Mouse (Mus musculus) lung, embryonic 14.5 days (tissue): ENCODE data around the gene Dock1. TPM values are rescaled to one million over a fixed set of nuclear protein-coding genes. Genes with fewer than 3 reads are reported as not detected.

Source experiments
- ATAC-seq: fragments of 200-750 bp; cut with Nextera tagmentation; 2 replicates; pipeline ENCODE4 v1.8.0; 2017; ENCODE audit warnings: mild to moderate bottlenecking, moderate TSS enrichment, moderate library complexity; ENCODE audit not compliant: insufficient read depth
- DNase-seq: peaks from one replicate; pipeline ENCODE4 v3.0.0-alpha.2; 2015
- H3K27ac ChIP-seq: fragments of 300-500 bp; sonication (generic); 2 replicates; pipeline ENCODE4 v1.5.1; 2014; ENCODE audit warnings: low read depth, mild to moderate bottlenecking, moderate library complexity
- H3K27me3 ChIP-seq: fragments of 300-500 bp; sonication (generic); 2 replicates; pipeline ENCODE4 v1.6.1; 2014; ENCODE audit warnings: low read length, control low read depth; ENCODE audit not compliant: insufficient read depth
- H3K36me3 ChIP-seq: fragments of 300-500 bp; sonication (generic); 2 replicates; pipeline ENCODE4 v1.6.1; 2014; ENCODE audit warnings: control low read depth; ENCODE audit not compliant: insufficient read depth
- H3K4me1 ChIP-seq: fragments of 300-500 bp; sonication (generic); 2 replicates; pipeline ENCODE4 v1.6.1; 2014; ENCODE audit warnings: antibody characterized with exemption, control low read depth; ENCODE audit not compliant: insufficient read depth
- H3K4me2 ChIP-seq: fragments of 300-500 bp; sonication (generic); 2 replicates; pipeline ENCODE4 v1.6.1; 2014; ENCODE audit warnings: mild to moderate bottlenecking
- H3K4me3 ChIP-seq: fragments of 300-500 bp; sonication (generic); 2 replicates; pipeline ENCODE4 v1.5.1; 2014; ENCODE audit warnings: low read depth, low read length
- H3K9ac ChIP-seq: fragments of 300-500 bp; sonication (generic); 2 replicates; pipeline ENCODE4 v1.6.1; 2014
- H3K9me3 ChIP-seq: fragments of 300-500 bp; sonication (generic); 2 replicates; pipeline ENCODE4 v1.6.1; 2016; ENCODE audit warnings: low read depth, low read length, control low read depth
- CTCF ChIP-seq: IDR thresholded peaks from 2 replicates; pipeline ENCODE4 v1.5.1; 2016; ENCODE audit warnings: antibody characterized with exemption, low read depth
- WGBS: fragments of 180-500 bp; shearing (Covaris S2); extraction: QIAGEN DNeasy Blood & Tissue Kit; methylation state at CpG from one replicate; pipeline ENCODE4 v1.1.7; 2014; 5-methylcytosine and 5-hydroxymethylcytosine counted together
- polyA plus RNA-seq: library from polyadenylated mRNA; unstranded; fragments of >200 nt; fragmentation: Nextera tagmentation; extraction: Ambion mirVana; gene quantifications from 2 replicates; pipeline ENCODE4 v1.2.1, GENCODE M21; 2014

Dock1 gene
- polyA plus RNA-seq, 1 experiment from 2014 or later = 57.3 TPM

DNA sequence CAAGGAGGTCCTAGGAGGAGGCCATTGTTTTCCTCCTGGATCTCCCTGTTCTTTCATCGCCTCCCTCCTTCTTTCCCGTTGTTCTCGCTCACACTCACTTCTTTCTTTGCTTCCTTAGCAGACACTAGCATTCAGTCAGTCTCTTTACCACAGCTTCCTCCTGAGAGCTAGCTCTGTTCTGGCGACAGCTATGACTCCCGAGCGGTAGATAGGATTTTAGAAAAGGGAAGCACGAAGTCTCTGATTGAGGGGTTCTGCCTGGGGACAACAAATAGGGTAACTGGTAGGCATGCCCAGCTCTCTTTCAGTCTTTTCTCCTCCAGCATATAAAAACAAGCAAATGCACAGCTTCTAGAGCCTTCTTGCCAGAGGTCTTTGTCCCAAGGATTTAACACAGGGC lies 350.3 kb downstream of the Dock1 start:
- 0 out of 2 replicates have a peak, but pooled peaks cover 3% of the 10 kb centered on the region for H3K36me3 ChIP-seq
- H3K4me2 ChIP-seq = no peak overlapping the region
- DNase-seq (no peak), ATAC-seq (no peak)
- H3K4me3 ChIP-seq = no peak overlapping the region
- WGBS = 73% methylated on average over 7 of the region's 7 CpGs
- no peaks in the 10 kb centered on the region for H3K4me1 ChIP-seq
- no peaks in the 10 kb centered on the region for H3K9me3 ChIP-seq
- H3K9ac ChIP-seq = no peak overlapping the region
- no peak for TF ChIP-seq CTCF
- H3K27ac ChIP-seq = no peak overlapping the region
- no peaks in the 10 kb centered on the region for H3K27me3 ChIP-seq

DNA sequence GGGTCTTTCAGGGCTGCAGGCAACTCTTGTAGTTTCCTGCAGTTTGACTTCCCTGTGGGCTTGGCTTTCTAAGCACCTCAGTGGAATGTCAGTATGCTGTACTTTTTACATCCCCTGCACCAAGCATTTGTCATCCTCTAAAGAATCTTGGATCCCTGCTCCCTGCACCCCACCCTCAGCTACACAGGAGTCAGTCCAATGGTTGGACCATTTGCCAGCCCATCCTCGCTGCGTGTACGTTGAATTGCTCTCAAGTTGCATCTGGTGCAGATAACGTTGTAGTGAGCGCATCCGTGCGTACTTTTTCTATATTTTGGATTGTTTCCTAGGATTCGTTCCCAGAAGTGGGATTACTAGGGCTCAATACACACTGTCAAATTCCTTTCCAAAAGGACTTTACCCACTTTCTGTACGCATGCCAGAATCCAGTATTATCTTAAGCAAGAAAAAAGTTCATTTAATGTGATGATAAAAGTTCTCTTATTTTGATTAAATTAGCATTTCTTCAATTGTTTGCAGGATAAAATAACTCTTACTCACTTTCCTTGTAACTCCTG lies 351.2 kb downstream of the Dock1 start:
- DNase-seq = no peak
- Histone ChIP-seq H3K9me3 (no peaks in the 10 kb centered on the region), H3K27me3 (no peaks in the 10 kb centered on the region), H3K4me1 (no peaks in the 10 kb centered on the region), H3K4me3 (no peak overlapping the region), H3K9ac (no peak overlapping the region), H3K36me3 (0 out of 2 replicates have a peak, but pooled peaks cover 3% of the 10 kb centered on the region), H3K4me2 (no peak overlapping the region), H3K27ac (no peak overlapping the region)
- no peak for TF ChIP-seq CTCF
- no peak for ATAC-seq
- WGBS = 76% methylated on average over 9 of the region's 9 CpGs

DNA sequence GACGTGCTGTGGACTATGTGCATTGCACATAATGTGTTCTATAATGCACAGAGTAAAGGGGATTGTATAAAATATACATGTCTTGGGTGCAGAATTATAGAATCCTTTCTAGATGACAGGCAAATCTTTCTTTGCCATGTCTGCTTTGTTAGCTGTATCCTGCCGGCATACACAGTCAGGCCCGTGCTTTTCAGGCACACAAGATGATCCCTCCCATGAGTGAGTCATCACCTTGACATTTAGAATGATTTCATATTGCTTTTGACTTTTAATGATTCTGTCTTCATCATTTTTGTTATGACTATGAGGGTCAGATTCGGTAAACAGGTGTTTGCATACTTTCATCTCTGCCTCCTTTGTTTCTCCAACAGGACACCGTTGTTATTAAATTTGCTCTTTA lies 354.1 kb downstream of the Dock1 start:
- 0 out of 2 replicates have a peak, but pooled peaks cover 3% of the 10 kb centered on the region for H3K36me3 ChIP-seq
- DNase-seq (no peak), ATAC-seq (no peak)
- no peak overlapping the region for H3K4me3 ChIP-seq
- no peaks in the 10 kb centered on the region for H3K4me1 ChIP-seq
- TF ChIP-seq CTCF = no peak
- H3K9me3 ChIP-seq = no peaks in the 10 kb centered on the region
- H3K9ac ChIP-seq = no peak overlapping the region
- 85% methylated on average over 5 of the region's 5 CpGs for WGBS
- H3K27me3 ChIP-seq = no peaks in the 10 kb centered on the region
- H3K27ac ChIP-seq = no peak overlapping the region
- no peak overlapping the region for H3K4me2 ChIP-seq

GRCm38 (mm10) chr7:135028716-135029115 lies 358.3 kb downstream of the Dock1 start:
- no peak overlapping the region for H3K4me2 ChIP-seq
- no peak for TF ChIP-seq CTCF
- no peak overlapping the region for H3K9ac ChIP-seq
- ATAC-seq (no peak), DNase-seq (no peak)
- H3K36me3 ChIP-seq = no peaks in the 10 kb centered on the region
- no peaks in the 10 kb centered on the region for H3K9me3 ChIP-seq
- H3K27ac ChIP-seq = no peak overlapping the region
- H3K4me1 ChIP-seq = no peaks in the 10 kb centered on the region
- H3K27me3 ChIP-seq = no peaks in the 10 kb centered on the region
- H3K4me3 ChIP-seq = no peak overlapping the region
- 85% methylated on average over 2 of the region's 2 CpGs for WGBS

DNA sequence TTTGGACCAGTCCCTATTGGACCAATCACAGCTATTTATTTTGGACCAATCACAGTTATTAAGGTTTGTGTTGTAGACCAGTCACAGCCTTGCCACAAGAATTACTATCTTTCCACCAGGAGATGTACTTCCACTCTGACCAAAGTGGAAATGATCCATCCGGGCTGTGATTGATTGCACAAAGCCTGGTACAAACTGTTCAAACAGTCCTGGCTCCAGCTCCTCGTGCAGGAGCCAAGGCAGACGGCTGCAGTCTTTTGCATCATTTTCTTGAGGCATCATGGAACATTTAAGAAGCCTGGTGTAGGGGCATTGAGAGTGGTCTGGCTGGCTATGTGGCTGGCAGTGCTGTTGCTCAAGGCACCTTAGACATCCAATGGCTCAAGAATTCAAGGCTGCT lies 358.7 kb downstream of the Dock1 start:
- 63% methylated on average over 3 of the region's 3 CpGs for WGBS
- no peak for DNase-seq

GRCm38 (mm10) chr7:135031466-135031865 lies 361.0 kb downstream of the Dock1 start:
- Histone ChIP-seq H3K4me2 (no peak overlapping the region), H3K9me3 (no peaks in the 10 kb centered on the region), H3K4me3 (no peak overlapping the region), H3K4me1 (no peaks in the 10 kb centered on the region), H3K9ac (no peak overlapping the region), H3K27ac (no peak overlapping the region), H3K36me3 (no peaks in the 10 kb centered on the region), H3K27me3 (no peaks in the 10 kb centered on the region)
- no peak for ATAC-seq
- TF ChIP-seq CTCF = peak; percentile 29
- WGBS = 46% methylated on average over 3 of the region's 3 CpGs
- DNase-seq = no peak

More for the DNA sequence above, 358.7 kb downstream of the Dock1 start:
- Histone ChIP-seq H3K27ac (no peak overlapping the region), H3K4me3 (no peak overlapping the region), H3K4me1 (no peaks in the 10 kb centered on the region), H3K9ac (no peak overlapping the region), H3K36me3 (no peaks in the 10 kb centered on the region), H3K9me3 (no peaks in the 10 kb centered on the region), H3K4me2 (no peak overlapping the region), H3K27me3 (no peaks in the 10 kb centered on the region)
- no peak for TF ChIP-seq CTCF
- ATAC-seq = no peak

- ATAC-seq (no peak), DNase-seq (no peak)
- no peak overlapping the region for H3K4me2 ChIP-seq
- H3K27ac ChIP-seq = no peak overlapping the region
- no peak overlapping the region for H3K4me3 ChIP-seq
- WGBS = 72% methylated on average over 5 of the region's 5 CpGs
- H3K27me3 ChIP-seq = no peaks in the 10 kb centered on the region
- no peaks in the 10 kb centered on the region for H3K9me3 ChIP-seq
- no peaks in the 10 kb centered on the region for H3K36me3 ChIP-seq
- H3K4me1 ChIP-seq = no peaks in the 10 kb centered on the region
- TF ChIP-seq CTCF = no peak
- no peak overlapping the region for H3K9ac ChIP-seq
These were observed 364.4 kb downstream of the Dock1 start for GRCm38 (mm10) chr7:135034811-135035210.
